Mouse (Mus musculus) intestine, embryonic 14.5 days (tissue): ENCODE data around the gene Hspa8. TPM values are rescaled to one million over a fixed set of nuclear protein-coding genes. Genes with fewer than 3 reads are reported as not detected.

Experiments
- ATAC-seq: fragments of 200-750 bp; cut with Nextera tagmentation; replicated peaks from 2 replicates; pipeline ENCODE4 v1.8.0; 2017; ENCODE audit warnings: low read depth, moderate number of reproducible peaks, moderate TSS enrichment, moderate library complexity; ENCODE audit not compliant: low FRiP score, low TSS enrichment
- DNase-seq: peaks from one replicate; pipeline ENCODE4 v3.0.0-alpha.2; 2018; ENCODE audit warnings: low spot score
- H3K27ac ChIP-seq: fragments of 300-500 bp; sonication (generic); 2 replicates; pipeline ENCODE4 v1.5.1; 2014; ENCODE audit warnings: low read depth, mild to moderate bottlenecking, control low read depth
- H3K27me3 ChIP-seq: fragments of 300-500 bp; sonication (generic); replicated peaks from 2 replicates; pipeline ENCODE4 v1.6.1; 2014; ENCODE audit warnings: low read length, control low read depth; ENCODE audit not compliant: control insufficient read depth, insufficient read depth
- H3K36me3 ChIP-seq: fragments of 300-500 bp; sonication (generic); 2 replicates; pipeline ENCODE4 v1.6.1; 2014; ENCODE audit warnings: low read length, control low read depth; ENCODE audit not compliant: control insufficient read depth, insufficient read depth
- H3K4me1 ChIP-seq: fragments of 300-500 bp; sonication (generic); replicated peaks from 2 replicates; pipeline ENCODE4 v1.6.1; 2014; ENCODE audit warnings: low read length, control low read depth, mixed read lengths; ENCODE audit not compliant: control insufficient read depth, insufficient read depth
- H3K4me2 ChIP-seq: fragments of 300-500 bp; sonication (generic); 2 replicates; pipeline ENCODE4 v1.6.1; 2014; ENCODE audit warnings: low read length
- H3K4me3 ChIP-seq: fragments of 300-500 bp; sonication (generic); 2 replicates; pipeline ENCODE4 v1.5.1; 2014; ENCODE audit warnings: low read depth, low read length, control low read depth, mixed read lengths
- H3K9ac ChIP-seq: fragments of 300-500 bp; sonication (generic); 2 replicates; pipeline ENCODE4 v1.6.1; 2014; ENCODE audit warnings: mild to moderate bottlenecking, low read length
- H3K9me3 ChIP-seq: fragments of 300-500 bp; sonication (generic); 2 replicates; pipeline ENCODE4 v1.6.1; 2016; ENCODE audit warnings: low read length, control low read depth; ENCODE audit not compliant: control insufficient read depth
- WGBS: fragments of 180-500 bp; shearing (Covaris S2); extraction: QIAGEN DNeasy Blood & Tissue Kit; methylation state at CpG from one replicate; pipeline ENCODE4 v1.1.7; 2014; 5-methylcytosine and 5-hydroxymethylcytosine counted together
- polyA plus RNA-seq: library from polyadenylated mRNA; unstranded; fragments of >200 nt; fragmentation: Nextera tagmentation; extraction: Ambion mirVana; gene quantifications from 2 replicates; pipeline ENCODE4 v1.2.1, GENCODE M21; 2014

Hspa8 gene
- 2,647 and 2,698 TPM in 2 replicates for polyA plus RNA-seq

GRCm38 (mm10) chr9:40800675-40801612 lies at the start of gene Hspa8:
Gene Hspa8, plus strand, starts transcription at chr9:40800984.
- Histone ChIP-seq H3K9ac (peak within 1 kb of the TSS; percentile 87), H3K27ac (peak within 1 kb of the TSS; percentile 99), H3K4me1 (peaks cover 32% of the 10 kb centered on the region), H3K9me3 (no peaks in the 10 kb centered on the region), H3K36me3 (peaks cover 36% of the 10 kb centered on the region), H3K4me2 (peak within 1 kb of the TSS; percentile 88), H3K27me3 (no peaks in the 10 kb centered on the region), H3K4me3 (peak within 1 kb of the TSS; percentile 71)
- peak; percentile 96 for ATAC-seq
- peak; percentile 99 for DNase-seq
- WGBS: under 1% methylated on average over 80 of the region's 83 CpGs

- H3K9ac ChIP-seq: no peak overlapping the region
- H3K4me1 ChIP-seq: peaks cover 5% of the 10 kb centered on the region; the same call in 1 of the 2 replicates
- no peaks in the 10 kb centered on the region for H3K9me3 ChIP-seq
- WGBS: 64% methylated on average over 3 of the region's 3 CpGs
- no peaks in the 10 kb centered on the region for H3K27me3 ChIP-seq
- DNase-seq (no peak), ATAC-seq (no peak)
- H3K36me3 ChIP-seq: no peaks in the 10 kb centered on the region
- H3K4me3 ChIP-seq: no peak overlapping the region
- H3K27ac ChIP-seq: no peak overlapping the region
- H3K4me2 ChIP-seq: no peak overlapping the region
These were observed 49.0 kb upstream of the Hspa8 start for GRCm38 (mm10) chr9:40751749-40752148.

- ATAC-seq (0 out of 2 replicates have a peak, but pooled peaks have one; percentile 26), DNase-seq (peak; percentile 75)
- peak overlapping the region; percentile 47 for H3K4me2 ChIP-seq
- H3K4me1 ChIP-seq: peaks cover 19% of the 10 kb centered on the region; the same call in 1 of the 2 replicates
- no peaks in the 10 kb centered on the region for H3K9me3 ChIP-seq
- H3K36me3 ChIP-seq: peaks cover 4% of the 10 kb centered on the region
- no peak overlapping the region for H3K27ac ChIP-seq
- no peak overlapping the region for H3K4me3 ChIP-seq
- no peaks in the 10 kb centered on the region for H3K27me3 ChIP-seq
- no peak overlapping the region for H3K9ac ChIP-seq
- 26% methylated on average over 4 of the region's 4 CpGs for WGBS
These were observed 44.4 kb upstream of the Hspa8 start for GRCm38 (mm10) chr9:40756401-40756800.

- WGBS: 17% methylated on average over 12 of the region's 12 CpGs
- Histone ChIP-seq H3K4me3 (peak overlapping the region; percentile 20; the same call in 1 of the 2 replicates), H3K4me2 (peak overlapping the region; percentile 47), H3K27ac (peak overlapping the region; percentile 43; the same call in 1 of the 2 replicates), H3K27me3 (no peaks in the 10 kb centered on the region), H3K36me3 (peaks cover 11% of the 10 kb centered on the region), H3K9me3 (no peaks in the 10 kb centered on the region), H3K9ac (0 out of 2 replicates have a peak overlapping the region, but pooled peaks have one; percentile 10), H3K4me1 (peaks cover 19% of the 10 kb centered on the region; the same call in 1 of the 2 replicates)
- DNase-seq: peak; percentile 72
- peak; percentile 70; the same call in 1 of the 2 replicates for ATAC-seq
These were observed 43.6 kb upstream of the Hspa8 start for GRCm38 (mm10) chr9:40757105-40757626.

DNA sequence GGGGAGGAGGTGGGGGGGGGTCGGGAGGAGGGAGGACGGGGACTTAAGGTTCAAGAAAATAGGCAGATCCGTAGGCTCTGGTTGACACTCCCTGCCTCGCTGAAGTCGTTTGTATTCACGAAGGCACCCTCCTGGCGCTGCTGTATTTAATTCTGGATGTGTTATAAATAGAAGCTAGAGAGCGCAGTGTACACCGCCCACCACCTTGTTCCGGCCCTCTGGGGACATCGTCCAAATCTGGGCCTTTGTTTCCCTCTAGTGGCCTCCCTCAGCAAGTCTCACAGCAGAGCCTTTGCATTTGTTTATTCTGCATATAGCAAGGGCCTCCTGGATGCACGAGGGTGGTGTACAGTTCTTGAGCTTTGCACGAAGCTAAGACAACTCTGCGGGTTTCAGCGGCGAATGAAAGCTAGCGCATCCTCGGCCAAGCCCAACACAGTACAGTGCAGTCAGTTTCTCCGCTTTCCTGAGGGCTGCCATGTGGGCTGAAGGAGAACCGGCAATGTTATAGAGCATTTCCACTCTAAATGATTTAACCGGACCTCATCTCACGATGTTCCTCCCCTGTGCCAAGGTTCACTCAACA lies 43.0 kb upstream of the Hspa8 start:
- 9% methylated on average over 22 of the region's 22 CpGs for WGBS

DNA sequence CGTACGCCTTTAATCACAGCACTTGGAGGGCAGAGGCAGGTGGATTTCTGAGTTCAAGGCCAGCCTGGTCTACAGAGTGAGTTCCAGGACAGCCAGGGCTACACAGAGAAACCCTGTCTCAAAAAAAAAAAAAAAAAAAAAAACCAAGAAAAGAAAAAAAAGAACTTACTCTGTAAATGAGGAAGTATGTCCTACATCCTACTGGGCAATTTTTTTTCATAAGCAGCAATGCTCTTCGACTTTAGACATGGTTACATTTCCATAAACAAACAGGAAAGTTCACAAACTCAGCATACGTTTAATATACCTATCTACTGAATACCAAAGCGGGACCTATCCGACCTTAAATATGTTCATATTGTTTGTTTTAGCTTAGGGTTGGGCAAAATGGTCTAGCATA lies 38.4 kb upstream of the Hspa8 start:
- Histone ChIP-seq H3K27me3 (no peaks in the 10 kb centered on the region), H3K36me3 (peaks cover 33% of the 10 kb centered on the region), H3K9me3 (no peaks in the 10 kb centered on the region), H3K9ac (no peak overlapping the region), H3K4me3 (no peak overlapping the region), H3K4me1 (peaks cover 8% of the 10 kb centered on the region; the same call in 1 of the 2 replicates), H3K27ac (no peak overlapping the region), H3K4me2 (no peak overlapping the region)
- WGBS: 85% methylated on average over 6 of the region's 6 CpGs
- DNase-seq (no peak), ATAC-seq (no peak)

More for the DNA sequence above, 43.0 kb upstream of the Hspa8 start:
- peak; percentile 79 for DNase-seq
- Histone ChIP-seq H3K9ac (no peak overlapping the region), H3K36me3 (peaks cover 11% of the 10 kb centered on the region), H3K27ac (peak overlapping the region; percentile 43; the same call in 1 of the 2 replicates), H3K4me3 (peak overlapping the region; percentile 20), H3K4me2 (peak overlapping the region; percentile 47), H3K27me3 (no peaks in the 10 kb centered on the region), H3K4me1 (peaks cover 19% of the 10 kb centered on the region; the same call in 1 of the 2 replicates), H3K9me3 (no peaks in the 10 kb centered on the region)
- peak; percentile 82 for ATAC-seq

GRCm38 (mm10) chr9:40764887-40765580 lies 35.8 kb upstream of the Hspa8 start:
- ATAC-seq (no peak), DNase-seq (no peak)
- H3K4me3 ChIP-seq: no peak overlapping the region; the same call in 1 of the 2 replicates
- H3K9ac ChIP-seq: no peak overlapping the region
- 83% methylated on average over 8 of the region's 9 CpGs for WGBS
- no peaks in the 10 kb centered on the region for H3K4me1 ChIP-seq
- H3K27ac ChIP-seq: no peak overlapping the region
- H3K9me3 ChIP-seq: no peaks in the 10 kb centered on the region
- H3K27me3 ChIP-seq: no peaks in the 10 kb centered on the region
- H3K36me3 ChIP-seq: peaks cover 33% of the 10 kb centered on the region
- H3K4me2 ChIP-seq: peak overlapping the region; percentile 5; the same call in 1 of the 2 replicates

GRCm38 (mm10) chr9:40765581-40765940 lies 35.2 kb upstream of the Hspa8 start:
- Histone ChIP-seq H3K36me3 (peaks cover 33% of the 10 kb centered on the region), H3K4me1 (no peaks in the 10 kb centered on the region), H3K27me3 (no peaks in the 10 kb centered on the region), H3K9ac (no peak overlapping the region), H3K4me2 (peak overlapping the region; percentile 5; the same call in 1 of the 2 replicates), H3K4me3 (no peak overlapping the region; the same call in 1 of the 2 replicates), H3K27ac (no peak overlapping the region), H3K9me3 (no peaks in the 10 kb centered on the region)
- ATAC-seq (0 out of 2 replicates have a peak, but pooled peaks have one; percentile 53), DNase-seq (peak; percentile 62)
- 52% methylated on average over 12 of the region's 12 CpGs for WGBS
